Mouse (Mus musculus): ENCODE measurements around the gene Ankrd13a.

The Ankrd13a gene

GRCm38 (mm10) chr5:114774403-114775051, at the start of gene Ankrd13a:
TSS of gene Ankrd13a (plus strand) at chr5:114774677.
- DNase-seq (ENCODE audit: low read depth, low spot score): peak; percentile 93

- no peak for DNase-seq (ENCODE audit: low read depth, low spot score)
These were observed 46.3 kb upstream of the Ankrd13a start for GRCm38 (mm10) chr5:114728160-114728559.

GRCm38 (mm10) chr5:114730129-114730528, 44.3 kb upstream of the Ankrd13a start:
- DNase-seq (ENCODE audit: low read depth, low spot score): peak; percentile 22

- DNase-seq (ENCODE audit: low read depth, low spot score): no peak
These were observed 43.0 kb upstream of the Ankrd13a start for GRCm38 (mm10) chr5:114731498-114731897.

- no peak for DNase-seq (ENCODE audit: low read depth, low spot score)
These were observed 42.5 kb upstream of the Ankrd13a start for GRCm38 (mm10) chr5:114731969-114732368.

- no peak for DNase-seq (ENCODE audit: low read depth, low spot score)
These were observed 40.9 kb upstream of the Ankrd13a start for GRCm38 (mm10) chr5:114733606-114734005.

- DNase-seq (ENCODE audit: low read depth, low spot score): no peak
These were observed 37.2 kb upstream of the Ankrd13a start for GRCm38 (mm10) chr5:114737090-114737887.

- DNase-seq (ENCODE audit: low read depth, low spot score): no peak
These were observed 35.7 kb upstream of the Ankrd13a start for GRCm38 (mm10) chr5:114738707-114739241.

GRCm38 (mm10) chr5:114740595-114740994, 33.9 kb upstream of the Ankrd13a start:
- DNase-seq (ENCODE audit: low read depth, low spot score): no peak

- DNase-seq (ENCODE audit: low read depth, low spot score): no peak
These were observed 31.9 kb upstream of the Ankrd13a start for GRCm38 (mm10) chr5:114742572-114742971.

- DNase-seq (ENCODE audit: low read depth, low spot score): no peak
These were observed 31.3 kb upstream of the Ankrd13a start for GRCm38 (mm10) chr5:114742998-114743696.

GRCm38 (mm10) chr5:114743697-114744090, 30.8 kb upstream of the Ankrd13a start:
- DNase-seq (ENCODE audit: low read depth, low spot score): no peak

GRCm38 (mm10) chr5:114745581-114745980, 28.9 kb upstream of the Ankrd13a start:
- DNase-seq (ENCODE audit: low read depth, low spot score): no peak

- DNase-seq (ENCODE audit: low read depth, low spot score): no peak
These were observed 27.6 kb upstream of the Ankrd13a start for GRCm38 (mm10) chr5:114746886-114747285.

- no peak for DNase-seq (ENCODE audit: low read depth, low spot score)
These were observed 27.0 kb upstream of the Ankrd13a start for GRCm38 (mm10) chr5:114747521-114747920.

GRCm38 (mm10) chr5:114750325-114750724, 24.2 kb upstream of the Ankrd13a start:
- no peak for DNase-seq (ENCODE audit: low read depth, low spot score)

GRCm38 (mm10) chr5:114752397-114752796, 22.1 kb upstream of the Ankrd13a start:
- DNase-seq (ENCODE audit: low read depth, low spot score): no peak

- no peak for DNase-seq (ENCODE audit: low read depth, low spot score)
These were observed 21.1 kb upstream of the Ankrd13a start for GRCm38 (mm10) chr5:114753384-114753783.

- no peak for DNase-seq (ENCODE audit: low read depth, low spot score)
These were observed 14.9 kb upstream of the Ankrd13a start for GRCm38 (mm10) chr5:114759536-114760090.

- no peak for DNase-seq (ENCODE audit: low read depth, low spot score)
These were observed 12.5 kb upstream of the Ankrd13a start for GRCm38 (mm10) chr5:114761980-114762379.

- no peak for DNase-seq (ENCODE audit: low read depth, low spot score)
These were observed 9.4 kb upstream of the Ankrd13a start for GRCm38 (mm10) chr5:114764812-114765735.

Data from mesoderm, embryonic 11.5 days (tissue).